Mouse (Mus musculus) spleen, postnatal 4 days (tissue): ENCODE measurements at regions not wholly inside any gene's neighbourhood (a gene's known extent, or its start where the extent isn't known, plus 50 kb on each side); places are given as distances from the start of the nearest gene placed in this dataset.
"Not testable (repeated sequence)": the region's sequence is repeated elsewhere in the genome, so short reads cannot be mapped to it uniquely, and the experiment has no call there.

ENCODE experiments used
- DNase-seq, 2 experiments: peaks; one replicate each; pipeline ENCODE4 v3.0.0; 2022; ENCODE audit warnings: low spot score in 2 of 2

DNA sequence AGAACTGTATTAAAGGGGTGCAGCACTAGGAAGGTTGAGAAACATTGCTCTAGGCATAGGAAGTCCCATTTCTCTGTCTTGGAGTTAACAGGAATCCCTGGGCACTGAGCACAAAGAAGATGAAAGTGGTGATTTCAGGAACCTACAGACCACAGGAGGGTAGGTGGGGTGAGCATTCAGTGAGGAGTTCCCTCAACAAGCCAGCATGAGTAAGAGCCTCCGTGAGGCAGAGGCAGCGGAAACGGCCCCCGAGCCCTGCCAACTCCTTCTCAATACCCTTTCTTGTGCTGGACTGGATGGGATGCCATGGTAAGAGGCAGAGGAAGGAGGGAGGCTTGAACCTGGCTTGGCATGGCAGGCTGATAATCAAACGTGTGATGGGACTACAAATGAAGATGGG, 347.2 kb downstream of the Sox9 start:
- DNase-seq = no peak

DNA sequence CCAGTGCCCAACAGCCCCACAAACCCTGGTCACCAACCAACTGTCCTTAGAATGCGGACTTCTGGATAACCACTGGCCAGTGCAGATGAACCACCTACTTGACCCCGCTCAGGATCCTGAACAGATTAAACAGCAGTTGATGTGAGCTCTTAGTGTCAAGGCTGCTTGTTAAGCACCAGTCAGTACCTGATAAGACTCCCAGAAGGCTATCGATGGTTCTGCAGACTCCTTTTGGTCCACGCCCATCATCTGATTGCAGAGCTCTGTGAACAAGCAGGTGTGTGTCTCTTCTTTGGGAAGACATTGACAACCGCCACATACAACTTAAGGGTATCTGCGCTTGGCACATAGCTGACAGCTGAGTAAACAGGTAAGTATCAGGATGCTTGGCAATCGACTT, 348.0 kb downstream of the Sox9 start:
- no peak for DNase-seq

DNA sequence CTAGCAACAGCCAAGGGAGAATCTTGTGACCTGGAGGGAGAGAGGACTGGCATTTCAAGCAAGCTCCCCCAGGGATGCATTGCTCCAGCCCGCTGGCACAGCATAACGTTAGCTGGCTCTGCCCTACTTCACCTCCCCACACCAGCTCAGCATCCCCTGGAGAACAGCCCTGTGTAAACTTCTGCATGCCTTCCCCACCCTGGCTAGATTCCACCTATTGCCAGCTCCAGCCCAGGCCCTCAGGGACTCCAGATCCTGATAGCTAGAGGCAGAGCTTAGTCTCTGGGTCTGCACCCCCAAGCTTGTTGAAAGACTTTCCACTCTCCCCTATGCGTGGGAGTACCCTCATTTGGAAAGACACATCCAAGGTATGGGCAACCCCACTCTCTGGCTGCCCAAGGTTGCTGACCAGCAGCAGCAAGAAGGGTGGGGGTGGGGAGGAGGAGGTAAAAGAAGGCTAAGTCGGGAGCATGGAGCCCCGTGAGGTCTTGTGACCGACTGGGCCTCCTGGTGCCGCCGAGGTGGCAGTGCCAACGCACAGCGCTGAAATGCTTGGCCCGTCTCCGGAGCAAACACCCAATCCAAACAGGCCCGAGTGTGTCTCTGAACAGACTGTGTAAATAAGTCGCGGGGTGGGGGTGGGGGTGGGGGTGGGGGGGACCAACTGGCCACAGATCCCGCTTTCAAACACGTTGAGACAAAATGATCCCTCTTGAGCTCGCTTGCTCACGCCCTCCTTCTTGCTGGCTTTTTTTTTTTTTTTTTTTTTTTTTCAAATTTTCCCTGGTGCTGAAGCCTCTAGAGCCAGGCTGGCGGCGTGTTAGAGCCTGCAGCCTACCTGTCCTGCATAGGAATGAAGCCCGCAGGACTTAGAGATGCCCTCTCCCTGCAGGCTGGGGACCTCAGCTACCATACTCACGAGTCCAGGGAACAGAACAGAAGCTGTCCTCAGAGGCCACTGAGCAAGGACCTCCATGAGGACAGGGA, 350.3 kb downstream of the Sox9 start:
- DNase-seq = no peak

DNA sequence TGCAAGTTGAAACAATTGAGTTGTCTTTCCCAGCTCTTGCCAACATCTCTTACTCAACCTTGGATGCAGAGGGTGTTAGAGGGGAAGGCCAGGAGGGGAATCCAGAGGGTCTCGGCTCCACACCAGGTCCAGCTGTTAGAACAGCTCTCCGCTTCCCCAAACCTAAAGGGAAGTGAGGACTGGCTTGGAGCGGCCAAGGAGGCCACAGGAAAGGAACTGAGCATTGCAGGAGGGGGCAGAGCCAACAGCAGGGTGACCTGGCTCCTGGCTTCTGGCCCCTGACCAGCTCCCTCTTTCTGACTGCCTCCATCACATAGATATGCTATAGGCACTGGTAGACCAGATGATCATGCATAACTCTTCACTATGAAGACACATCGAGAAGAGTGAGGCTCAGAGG, 351.4 kb downstream of the Sox9 start:
- no peak for DNase-seq

DNA sequence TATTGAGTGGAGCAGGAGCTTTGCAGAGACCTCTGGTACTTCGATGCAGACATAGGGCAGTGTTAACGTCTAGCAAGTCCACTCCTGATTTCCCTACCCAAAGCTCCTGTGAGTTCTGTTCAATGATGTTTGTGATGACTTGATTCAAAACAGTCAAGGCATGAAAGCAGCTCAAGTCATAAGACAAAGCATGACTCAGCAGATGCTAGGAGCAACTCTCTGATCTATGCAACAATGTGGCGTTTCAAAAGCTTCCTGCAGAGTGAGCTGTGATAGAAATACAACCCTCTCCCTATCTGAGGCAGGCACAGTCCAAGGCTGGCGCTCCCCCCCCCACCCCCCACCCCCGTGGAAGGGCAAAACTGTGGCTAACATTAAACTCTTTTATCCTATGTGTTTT, 353.2 kb downstream of the Sox9 start:
- DNase-seq = no peak

DNA sequence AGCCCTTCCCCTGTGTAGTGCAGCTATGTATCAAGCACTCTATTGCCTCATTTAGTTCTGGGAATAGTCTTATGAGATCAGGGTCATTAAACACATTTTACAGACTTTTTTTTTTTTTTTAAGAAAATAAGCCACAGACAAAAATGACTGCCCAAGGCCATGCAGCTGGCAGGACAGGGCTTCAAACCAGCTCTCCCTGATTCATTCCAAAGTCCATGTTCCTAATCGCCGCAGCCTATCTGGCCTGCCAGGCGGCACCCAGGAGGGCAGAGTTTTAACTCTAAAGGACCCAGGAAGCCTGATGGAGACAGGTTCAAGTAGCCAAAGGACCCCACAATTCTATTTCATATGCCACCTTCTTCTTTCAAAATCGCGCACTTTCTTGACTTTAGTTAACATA, 356.4 kb downstream of the Sox9 start:
- no peak for DNase-seq

DNA sequence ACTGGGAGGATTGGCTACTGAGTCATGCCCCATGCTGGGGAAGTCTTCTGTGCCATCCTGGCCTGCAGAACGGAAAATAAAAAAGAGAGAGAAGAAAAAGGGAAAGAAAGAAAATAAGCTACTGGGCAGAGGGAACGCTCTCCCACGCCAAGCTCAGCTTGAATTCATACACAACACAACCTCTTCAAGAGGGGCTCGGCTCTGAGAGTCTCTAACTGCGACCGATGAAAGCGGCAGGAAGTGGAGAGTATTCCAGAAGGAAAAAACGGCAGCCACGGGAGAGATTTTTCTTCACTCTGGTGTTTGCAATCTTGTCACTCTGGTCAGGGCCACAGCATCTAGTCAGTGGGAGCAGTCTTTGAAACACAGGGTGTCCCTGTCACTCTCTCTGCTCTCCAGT, 358.6 kb downstream of the Sox9 start:
- DNase-seq = no peak

DNA sequence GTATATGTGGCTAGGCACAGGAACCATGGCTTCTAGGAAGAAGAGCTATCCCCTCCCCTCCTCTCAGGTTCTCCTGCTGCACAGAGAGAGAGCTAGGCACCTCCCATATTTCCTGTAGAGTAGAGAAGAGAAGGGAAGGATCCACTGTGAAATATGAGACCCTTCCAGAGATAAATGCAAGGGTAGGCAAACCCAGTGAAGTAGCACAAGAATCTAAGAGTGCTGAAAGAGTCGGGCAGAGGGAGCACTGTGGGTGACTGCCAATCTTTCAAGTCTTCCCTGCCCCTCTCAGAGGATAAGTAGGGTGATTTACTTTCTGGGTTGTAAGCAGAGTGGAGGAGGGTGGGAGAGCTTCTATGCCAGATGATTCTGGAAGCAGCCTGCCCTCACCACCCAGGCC, 360.8 kb downstream of the Sox9 start:
- DNase-seq = no peak

DNA sequence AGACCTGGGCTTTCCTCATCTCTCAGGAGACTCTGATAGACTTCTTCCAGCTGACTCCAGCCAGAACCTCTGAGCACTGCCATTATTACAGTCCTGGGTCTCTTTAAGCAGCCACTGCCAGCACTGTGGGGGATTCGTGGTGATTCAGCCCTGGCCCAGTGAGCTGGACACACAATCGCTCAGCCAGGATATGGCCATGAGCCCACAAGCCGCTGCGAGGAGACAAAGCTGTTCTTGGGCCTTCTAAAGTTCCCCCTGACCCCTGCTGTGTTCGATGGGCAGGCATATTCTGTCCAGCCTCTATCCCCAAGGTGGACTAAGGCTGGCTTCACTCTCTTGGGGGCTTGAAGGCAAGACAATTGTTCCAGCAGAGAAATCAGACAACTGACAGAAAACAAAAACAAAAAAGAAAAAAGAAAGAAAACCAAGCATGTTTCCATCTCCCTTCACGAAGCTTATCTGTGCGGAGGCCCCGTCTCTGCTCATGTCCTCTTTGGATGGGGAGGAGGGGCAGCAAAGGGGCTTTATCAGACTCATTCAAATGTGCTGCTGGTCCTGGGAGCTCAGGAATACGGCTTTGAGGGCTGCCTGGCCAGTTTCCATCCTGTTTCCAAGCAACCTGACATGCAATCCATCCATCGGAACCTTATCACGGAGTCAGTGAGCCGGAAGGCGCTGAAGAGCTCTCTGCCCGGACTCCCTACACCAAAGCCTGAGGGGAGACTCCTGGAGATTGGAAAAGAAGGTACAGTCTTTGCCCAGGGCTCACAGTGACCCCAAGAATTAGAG, 362.0 kb downstream of the Sox9 start:
- no peak for DNase-seq

DNA sequence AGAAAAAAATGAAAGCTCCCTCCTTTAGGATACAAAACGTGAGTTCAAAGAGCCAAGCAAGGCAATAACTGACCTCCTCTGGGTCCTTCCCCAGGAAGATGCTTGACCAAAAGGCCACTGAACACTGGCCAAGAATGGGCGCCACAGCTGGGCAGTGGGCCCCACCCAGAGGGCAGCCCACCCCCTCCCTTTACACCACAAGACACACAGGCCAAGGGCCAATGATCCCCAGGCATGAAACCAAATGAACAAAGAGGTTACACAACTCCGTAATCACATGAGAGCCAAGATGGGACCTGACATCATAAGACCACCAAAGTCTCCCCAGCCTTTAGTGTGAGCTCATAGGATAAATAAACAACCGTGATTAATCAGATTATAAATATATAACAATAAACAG, 363.7 kb downstream of the Sox9 start:
- no peak for DNase-seq

DNA sequence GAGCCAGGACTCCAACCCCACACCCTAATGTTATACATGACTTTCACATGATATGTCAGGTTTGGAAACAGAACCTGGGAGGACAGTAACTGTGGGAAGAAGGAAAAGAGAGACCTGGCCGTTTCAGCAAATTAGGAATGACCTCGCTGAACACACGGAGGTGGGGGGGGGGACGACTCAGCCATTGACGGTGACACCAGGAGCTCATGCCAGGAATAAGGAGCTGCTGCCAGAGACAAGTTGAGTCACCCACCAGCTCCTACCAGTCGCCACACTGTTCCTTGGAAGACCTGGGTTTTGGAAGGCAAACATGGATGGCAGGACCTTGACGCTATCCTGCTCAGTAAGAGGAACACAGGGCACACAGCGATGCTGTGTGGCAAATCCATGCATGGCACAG, 364.7 kb downstream of the Sox9 start:
- DNase-seq = no peak

DNA sequence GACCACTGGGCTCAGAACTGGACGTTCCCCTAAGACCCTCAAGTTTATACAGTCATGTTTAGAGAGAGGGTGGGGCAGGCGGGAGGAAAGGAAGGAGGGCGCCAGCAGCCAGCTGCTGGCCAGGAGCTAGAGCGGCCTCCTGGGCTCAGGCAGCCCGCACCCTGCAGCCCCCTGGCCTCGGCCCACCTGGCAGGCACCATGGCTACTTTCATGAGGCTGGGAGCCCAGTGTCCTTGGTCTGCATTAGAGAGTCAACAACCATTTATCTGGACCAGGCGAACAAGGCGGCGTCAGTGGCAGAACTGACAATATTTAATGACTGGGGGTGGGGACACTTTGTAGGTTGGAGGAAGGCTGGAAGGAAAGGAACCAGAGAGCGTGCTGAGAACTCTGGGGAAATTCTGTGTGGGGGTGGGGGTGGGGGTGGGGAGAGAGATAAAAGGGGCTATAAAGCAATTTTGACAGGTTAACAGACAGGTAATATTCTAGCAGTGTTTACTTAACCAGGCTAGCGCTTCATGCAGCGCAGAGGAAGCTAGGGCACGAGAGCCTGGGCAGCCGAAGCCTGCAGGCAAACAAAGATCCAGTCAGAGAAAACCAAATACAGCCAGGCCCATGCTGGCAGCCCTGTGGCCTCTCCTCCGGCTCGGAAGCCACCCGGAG, 365.6 kb downstream of the Sox9 start:
- DNase-seq = no peak

DNA sequence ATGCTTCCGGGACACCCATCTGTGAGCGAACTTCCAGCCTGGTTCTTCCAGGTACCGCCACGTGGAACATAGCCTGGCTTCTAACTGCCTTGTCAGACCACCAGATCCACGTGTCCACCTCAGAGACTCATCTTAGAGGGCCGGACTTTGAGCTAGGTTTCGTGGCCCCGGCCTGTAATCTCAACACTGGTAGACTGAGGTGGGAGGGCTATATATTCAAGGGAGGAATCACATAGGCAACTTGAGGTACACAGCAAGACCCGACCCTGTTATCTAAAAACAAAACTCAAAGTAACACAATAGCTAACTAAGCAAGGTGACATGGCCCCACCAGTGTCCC, 366.1 kb downstream of the Sox9 start:
- DNase-seq = no peak

DNA sequence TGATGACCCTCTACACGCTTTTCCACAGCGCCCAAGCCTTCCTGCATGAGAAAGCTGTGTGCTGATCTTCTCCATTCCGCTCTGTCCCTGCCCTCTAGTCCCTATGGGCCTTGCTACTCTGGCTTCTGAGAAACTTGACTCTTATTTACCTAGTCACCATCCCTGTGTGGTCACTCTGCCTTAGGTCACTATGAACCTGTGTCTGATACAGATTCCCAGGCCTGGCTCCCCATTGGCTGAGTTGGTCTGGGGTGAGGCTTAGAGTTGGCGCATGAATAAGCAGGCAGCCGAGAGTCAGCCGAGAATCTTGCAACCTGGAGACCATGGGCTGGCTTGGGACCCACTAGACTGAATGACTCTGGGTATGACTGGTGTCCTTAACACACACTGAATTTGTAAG, 373.5 kb downstream of the Sox9 start:
- no peak for DNase-seq

DNA sequence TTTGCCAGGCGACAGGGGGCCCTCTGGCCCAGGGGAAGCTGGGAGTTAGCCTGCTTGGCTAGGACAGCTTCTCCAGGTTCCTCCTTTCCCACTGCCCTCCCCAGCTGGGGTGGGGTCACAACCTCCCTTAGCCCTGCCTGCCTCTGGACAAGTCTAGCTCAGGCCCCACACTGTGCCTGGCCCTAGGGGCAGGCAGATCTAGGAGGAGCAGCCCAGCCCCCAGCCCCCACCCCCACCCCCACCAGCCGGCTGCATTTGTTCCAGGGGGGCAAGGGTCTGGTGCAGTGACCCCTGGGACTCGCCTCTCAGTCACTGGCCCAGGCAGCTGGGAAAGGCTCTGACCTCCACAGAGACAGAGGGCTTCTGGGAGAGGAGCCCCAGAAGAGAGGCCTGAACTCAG, 381.9 kb downstream of the Sox9 start:
- no peak for DNase-seq

DNA sequence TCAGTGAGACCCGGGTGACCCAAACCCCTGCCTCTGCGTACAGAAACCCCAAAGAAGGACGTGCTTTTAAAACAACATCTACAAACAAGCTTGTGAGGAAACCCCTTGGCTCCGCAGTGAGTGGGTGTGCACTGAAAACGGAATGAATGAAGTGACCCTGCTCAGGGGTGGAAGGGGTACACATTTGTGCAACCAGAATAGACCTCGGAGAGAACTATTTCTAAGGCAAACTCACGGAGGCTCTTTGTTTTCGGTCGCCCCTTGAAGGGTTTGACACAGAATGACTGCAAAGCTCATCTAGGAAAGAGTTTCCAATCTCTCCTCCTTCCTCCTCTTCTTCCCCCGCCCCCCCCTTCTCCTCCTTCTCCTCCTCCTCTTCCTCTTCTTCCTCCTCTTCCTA, 382.5 kb downstream of the Sox9 start:
- DNase-seq = no peak

DNA sequence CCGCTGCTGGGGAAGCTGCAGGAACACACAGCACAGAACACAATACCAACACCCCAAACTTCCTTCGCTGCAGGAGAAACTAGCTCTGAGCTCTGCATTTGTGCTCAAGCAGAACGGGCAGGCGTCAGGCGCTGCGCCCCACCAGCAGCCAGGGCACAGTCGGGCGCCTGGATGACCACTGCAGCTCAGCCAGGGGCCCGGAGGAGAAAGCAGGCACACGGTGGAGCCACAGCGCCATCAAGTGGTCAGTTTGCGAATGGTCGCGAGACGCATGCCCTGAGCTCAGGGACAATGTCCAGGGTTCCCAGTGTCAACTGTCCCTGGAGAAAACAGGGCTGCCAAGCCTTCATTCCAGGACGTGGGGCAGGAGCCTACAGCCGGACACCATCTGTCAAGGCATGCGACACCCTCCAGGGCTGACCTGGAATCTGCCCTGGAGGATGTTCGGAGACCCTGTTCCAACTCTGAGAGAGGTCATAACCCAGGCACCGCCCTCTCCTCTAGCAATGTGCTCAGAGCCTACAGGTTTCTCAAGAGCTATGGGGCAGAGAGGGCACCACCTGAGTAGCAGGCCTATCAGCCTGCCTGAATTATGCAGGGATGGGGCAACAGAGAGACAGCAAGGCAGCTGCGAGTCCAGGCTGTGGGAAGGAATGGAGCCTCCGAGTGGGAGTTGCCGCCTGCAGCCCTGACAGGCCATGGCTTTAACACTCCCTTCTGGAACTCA, 383.2 kb downstream of the Sox9 start:
- DNase-seq = peak; percentile 53 to 84

DNA sequence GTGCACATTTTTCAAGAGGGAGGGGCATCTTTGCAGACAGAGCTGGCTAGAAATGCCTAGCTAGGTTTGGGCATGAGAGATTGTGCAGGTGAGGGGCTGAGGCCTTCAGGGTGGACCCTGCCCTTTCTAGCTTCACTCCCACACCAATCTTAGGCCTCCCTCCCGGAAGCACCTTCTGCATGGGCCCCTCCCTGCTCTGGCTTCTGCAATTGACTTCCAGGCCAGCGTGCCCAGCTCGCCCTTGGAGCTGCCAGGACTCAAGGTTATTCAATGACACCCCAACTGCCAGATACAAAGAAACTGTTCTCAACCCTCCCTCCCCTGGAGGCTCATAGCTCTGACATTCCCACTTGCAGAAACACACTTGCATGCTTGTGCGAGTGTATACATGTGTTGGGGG, 384.5 kb downstream of the Sox9 start:
- no peak for DNase-seq

DNA sequence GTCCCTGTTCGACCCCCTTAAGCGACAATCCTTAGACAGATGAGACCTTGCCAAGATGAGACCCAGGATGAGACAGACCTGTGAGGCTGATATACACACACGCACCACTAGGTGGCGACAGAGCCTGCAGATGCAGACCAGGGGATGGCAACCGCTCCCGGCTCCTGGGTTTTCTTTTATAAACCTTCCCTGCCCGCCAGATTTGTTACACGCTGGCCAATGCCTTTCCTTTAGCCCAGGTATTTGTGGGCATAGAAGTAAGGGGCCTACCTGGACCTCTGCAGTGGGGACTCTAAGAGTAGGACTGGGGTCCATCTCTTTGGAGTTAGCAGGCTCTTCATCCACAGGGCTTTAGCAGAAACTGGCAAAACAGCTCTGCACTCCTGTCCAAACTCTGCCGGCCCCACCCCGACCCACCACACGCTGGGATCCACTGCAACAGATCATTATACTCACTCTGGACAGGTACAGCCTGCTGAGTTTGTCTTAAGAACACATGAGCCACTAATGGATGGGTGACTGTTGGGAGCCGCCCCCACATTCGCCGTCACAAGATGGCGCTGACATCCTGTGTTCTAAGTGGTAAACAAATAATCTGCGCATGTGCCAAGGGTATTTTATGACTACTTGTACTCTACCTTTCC, 390.6 kb downstream of the Sox9 start:
- peak; percentile 63 to 86 for DNase-seq

DNA sequence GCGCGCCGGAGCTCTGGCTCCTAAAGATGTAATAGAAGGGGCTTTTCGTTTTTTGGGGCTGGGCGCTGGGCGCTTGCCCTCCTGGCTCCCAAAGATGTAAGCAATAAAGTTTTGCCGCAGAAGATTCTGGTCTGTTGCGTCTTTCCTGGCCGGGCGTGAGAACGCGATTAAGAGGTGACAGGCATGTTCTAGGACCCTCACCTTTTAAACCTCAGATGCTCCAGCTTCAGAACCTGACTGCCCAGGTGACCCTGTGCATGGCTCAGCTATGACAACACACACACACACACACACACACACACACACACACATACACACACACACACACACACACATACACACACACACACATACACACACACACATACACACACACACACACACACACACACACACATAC, 391.3 kb downstream of the Sox9 start:
- not testable (repeated sequence) for DNase-seq

DNA sequence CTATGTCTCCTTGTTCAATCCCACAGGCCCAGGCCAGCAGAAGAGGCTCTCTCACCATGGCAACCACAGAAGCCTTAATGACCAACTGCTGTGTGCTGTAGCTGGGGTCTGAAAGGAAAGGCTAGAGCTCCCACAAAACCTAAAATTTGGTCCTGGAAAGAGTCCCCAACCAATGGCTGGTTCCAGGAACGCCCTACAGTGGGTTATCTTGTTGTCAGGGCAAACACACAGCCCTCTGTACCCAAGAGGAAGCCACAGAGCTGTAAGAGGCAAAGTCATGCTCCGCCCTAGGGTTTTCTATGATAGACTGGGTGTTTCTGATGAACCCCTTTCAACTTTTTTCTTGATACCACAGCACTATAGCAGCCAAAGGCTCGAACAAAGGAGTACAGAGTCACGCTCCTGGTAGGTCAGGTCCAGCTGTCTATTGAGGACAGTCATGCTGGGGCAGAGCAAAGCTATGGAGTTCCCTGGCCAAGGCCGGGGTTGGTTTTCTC, 392.0 kb downstream of the Sox9 start:
- no peak for DNase-seq
